Mouse (Mus musculus): Measurements from ENCODE around the gene Sart3. TPM values are rescaled to one million over a fixed set of nuclear protein-coding genes. Genes with fewer than 3 reads are reported as not detected.
A peak's percentile ranks its signal among the peaks of the same experiment; 100 is the strongest.
"Not testable (repeated sequence)": the region's sequence is repeated elsewhere in the genome, so short reads cannot be mapped to it uniquely, and the experiment has no call there.

The Sart3 gene
- polyA plus RNA-seq, 1 experiment: 13.4 TPM

- DNase-seq: peak; percentile 75
- no peaks in the 10 kb centered on the region for H3K27me3 ChIP-seq (replicated peaks; ENCODE audit: control insufficient read depth, insufficient read depth, low read length)
- H3K4me3 ChIP-seq (ENCODE audit: insufficient read depth, low read depth, low read length): no peak overlapping the region
- no peaks in the 10 kb centered on the region for H3K36me3 ChIP-seq (ENCODE audit: control insufficient read depth, insufficient read depth, low read length)
- TF ChIP-seq CTCF (conservative IDR thresholded peaks at IDR 0.05; ENCODE audit: insufficient read depth, insufficient read length, low read depth, low read length): no peak
- TF ChIP-seq POLR2A (IDR thresholded peaks at IDR 0.05; ENCODE audit: low read depth, low read length): no peak
- 0 out of 2 replicates have a peak, but pooled peaks cover 3% of the 10 kb centered on the region for H3K4me1 ChIP-seq (ENCODE audit: control insufficient read depth, insufficient read depth, low read length)
- peak overlapping the region; percentile 14; the same call in 1 of the 2 replicates for H3K27ac ChIP-seq (ENCODE audit: insufficient read depth, low read depth, low read length)
- WGBS: 32% methylated on average over 11 of the region's 11 CpGs
Measured at GRCm38 (mm10) chr5:113790453-113791196, 18.3 kb upstream of the Sart3 start.

- peak; percentile 72 for DNase-seq
- TF ChIP-seq POLR2A (IDR thresholded peaks at IDR 0.05; ENCODE audit: low read depth, low read length): no peak
- no peak for TF ChIP-seq CTCF (conservative IDR thresholded peaks at IDR 0.05; ENCODE audit: insufficient read depth, insufficient read length, low read depth, low read length)
- Histone ChIP-seq H3K36me3 (ENCODE audit: control insufficient read depth, insufficient read depth, low read length) (no peaks in the 10 kb centered on the region), H3K4me1 (ENCODE audit: control insufficient read depth, insufficient read depth, low read length) (0 out of 2 replicates have a peak, but pooled peaks cover 3% of the 10 kb centered on the region), H3K4me3 (ENCODE audit: insufficient read depth, low read depth, low read length) (no peak overlapping the region), H3K27ac (ENCODE audit: insufficient read depth, low read depth, low read length) (0 out of 2 replicates have a peak overlapping the region, but pooled peaks have one; percentile 19), H3K27me3 (replicated peaks; ENCODE audit: control insufficient read depth, insufficient read depth, low read length) (no peaks in the 10 kb centered on the region)
- 45% methylated on average over 7 of the region's 7 CpGs for WGBS
Measured at GRCm38 (mm10) chr5:113789075-113789788, 16.9 kb upstream of the Sart3 start.

- no peak overlapping the region for H3K4me3 ChIP-seq (ENCODE audit: insufficient read depth, low read depth, low read length)
- 0 out of 2 replicates have a peak overlapping the region, but pooled peaks have one; percentile 19 for H3K27ac ChIP-seq (ENCODE audit: insufficient read depth, low read depth, low read length)
- DNase-seq: peak; percentile 44
- 42% methylated on average over 6 of the region's 6 CpGs for WGBS
- no peaks in the 10 kb centered on the region for H3K36me3 ChIP-seq (ENCODE audit: control insufficient read depth, insufficient read depth, low read length)
- H3K4me1 ChIP-seq (ENCODE audit: control insufficient read depth, insufficient read depth, low read length): 0 out of 2 replicates have a peak, but pooled peaks cover 3% of the 10 kb centered on the region
- H3K27me3 ChIP-seq (replicated peaks; ENCODE audit: control insufficient read depth, insufficient read depth, low read length): no peaks in the 10 kb centered on the region
- no peak for TF ChIP-seq CTCF (conservative IDR thresholded peaks at IDR 0.05; ENCODE audit: insufficient read depth, insufficient read length, low read depth, low read length)
- no peak for TF ChIP-seq POLR2A (IDR thresholded peaks at IDR 0.05; ENCODE audit: low read depth, low read length)
Measured at GRCm38 (mm10) chr5:113788645-113789044, 16.3 kb upstream of the Sart3 start.

- no peak overlapping the region for H3K27ac ChIP-seq (ENCODE audit: insufficient read depth, low read depth, low read length)
- H3K4me1 ChIP-seq (ENCODE audit: control insufficient read depth, insufficient read depth, low read length): 0 out of 2 replicates have a peak, but pooled peaks cover 3% of the 10 kb centered on the region
- no peak overlapping the region for H3K4me3 ChIP-seq (ENCODE audit: insufficient read depth, low read depth, low read length)
- H3K27me3 ChIP-seq (replicated peaks; ENCODE audit: control insufficient read depth, insufficient read depth, low read length): no peaks in the 10 kb centered on the region
- WGBS: 71% methylated on average over 5 of the region's 5 CpGs
- TF ChIP-seq CTCF (conservative IDR thresholded peaks at IDR 0.05; ENCODE audit: insufficient read depth, insufficient read length, low read depth, low read length): no peak
- no peaks in the 10 kb centered on the region for H3K36me3 ChIP-seq (ENCODE audit: control insufficient read depth, insufficient read depth, low read length)
- DNase-seq: no peak
Measured at GRCm38 (mm10) chr5:113786985-113787384, 14.7 kb upstream of the Sart3 start.

- WGBS: 57% methylated on average over 3 of the region's 3 CpGs
- not testable (repeated sequence) for H3K4me3 ChIP-seq (ENCODE audit: insufficient read depth, low read depth, low read length); H3K36me3 ChIP-seq (ENCODE audit: control insufficient read depth, insufficient read depth, low read length); DNase-seq; H3K27ac ChIP-seq (ENCODE audit: insufficient read depth, low read depth, low read length); H3K27me3 ChIP-seq (replicated peaks; ENCODE audit: control insufficient read depth, insufficient read depth, low read length); H3K4me1 ChIP-seq (ENCODE audit: control insufficient read depth, insufficient read depth, low read length)
Measured at GRCm38 (mm10) chr5:113784104-113784503, 11.8 kb upstream of the Sart3 start.

- peak; percentile 72 for DNase-seq
- TF ChIP-seq POLR2A (IDR thresholded peaks at IDR 0.05; ENCODE audit: low read depth, low read length) (no peak), CTCF (conservative IDR thresholded peaks at IDR 0.05; ENCODE audit: insufficient read depth, insufficient read length, low read depth, low read length) (no peak)
- H3K36me3 ChIP-seq (ENCODE audit: control insufficient read depth, insufficient read depth, low read length): no peaks in the 10 kb centered on the region
- no peaks in the 10 kb centered on the region for H3K4me1 ChIP-seq (ENCODE audit: control insufficient read depth, insufficient read depth, low read length)
- no peak overlapping the region for H3K4me3 ChIP-seq (ENCODE audit: insufficient read depth, low read depth, low read length)
- WGBS: 15% methylated on average over 12 of the region's 12 CpGs
- H3K27me3 ChIP-seq (replicated peaks; ENCODE audit: control insufficient read depth, insufficient read depth, low read length): no peaks in the 10 kb centered on the region
- H3K27ac ChIP-seq (ENCODE audit: insufficient read depth, low read depth, low read length): peak overlapping the region; percentile 35
Measured at GRCm38 (mm10) chr5:113783581-113784001, 11.3 kb upstream of the Sart3 start.

- DNase-seq: peak; percentile 66
- Histone ChIP-seq H3K36me3 (ENCODE audit: control insufficient read depth, insufficient read depth, low read length) (no peaks in the 10 kb centered on the region), H3K27ac (ENCODE audit: insufficient read depth, low read depth, low read length) (no peak overlapping the region), H3K4me3 (ENCODE audit: insufficient read depth, low read depth, low read length) (no peak overlapping the region), H3K4me1 (ENCODE audit: control insufficient read depth, insufficient read depth, low read length) (no peaks in the 10 kb centered on the region), H3K27me3 (replicated peaks; ENCODE audit: control insufficient read depth, insufficient read depth, low read length) (no peaks in the 10 kb centered on the region)
- WGBS: 84% methylated on average over 7 of the region's 7 CpGs
- TF ChIP-seq POLR2A (IDR thresholded peaks at IDR 0.05; ENCODE audit: low read depth, low read length) (no peak), CTCF (conservative IDR thresholded peaks at IDR 0.05; ENCODE audit: insufficient read depth, insufficient read length, low read depth, low read length) (no peak)
Measured at GRCm38 (mm10) chr5:113782624-113783023, 10.3 kb upstream of the Sart3 start.

Measured in kidney, adult 2 months (tissue).